Mouse (Mus musculus): ENCODE data around the gene Slc29a3.
"Not testable (repeated sequence)": the region's sequence is repeated elsewhere in the genome, so short reads cannot be mapped to it uniquely, and the experiment has no call there.

Gene Slc29a3

GRCm38 (mm10) chr10:60731742-60732141 lies 20.9 kb downstream of the Slc29a3 start:
- in situ Hi-C loops (cut with MboI, MseI) = loop anchor here (25.0 kb wide), 1 partner anchor 819 kb away; no protein-coding TSS in a partner anchor

- in situ Hi-C loops (cut with MboI, MseI) = loop anchor here (25.0 kb wide), 1 partner anchor 815 kb away; no protein-coding TSS in a partner anchor
Measured at GRCm38 (mm10) chr10:60727301-60727700, 25.3 kb downstream of the Slc29a3 start.

- in situ Hi-C loops (cut with MboI, MseI) = loop anchor here (25.0 kb wide), 1 partner anchor 815 kb away; no protein-coding TSS in a partner anchor
Measured at GRCm38 (mm10) chr10:60726896-60727295, 25.7 kb downstream of the Slc29a3 start.

- in situ Hi-C loops (cut with MboI, MseI) = no loop called here
Measured at GRCm38 (mm10) chr10:60724496-60724895, 28.1 kb downstream of the Slc29a3 start.

- in situ Hi-C loops (cut with MboI, MseI) = no loop called here
Measured at GRCm38 (mm10) chr10:60723345-60723744, 29.2 kb downstream of the Slc29a3 start.

- in situ Hi-C loops (cut with MboI, MseI) = no loop called here
Measured at GRCm38 (mm10) chr10:60721640-60722039, 31.0 kb downstream of the Slc29a3 start.

- in situ Hi-C loops (cut with MboI, MseI) = no loop called here
Measured at GRCm38 (mm10) chr10:60720461-60720860, 32.1 kb downstream of the Slc29a3 start.

GRCm38 (mm10) chr10:60718491-60718890 lies 34.1 kb downstream of the Slc29a3 start:
- in situ Hi-C loops (cut with MboI, MseI) = no loop called here

GRCm38 (mm10) chr10:60716449-60716848 lies 36.1 kb downstream of the Slc29a3 start:
- in situ Hi-C loops (cut with MboI, MseI) = no loop called here

- in situ Hi-C loops (cut with MboI, MseI) = not testable (repeated sequence)
Measured at GRCm38 (mm10) chr10:60712299-60712698, 40.3 kb downstream of the Slc29a3 start.

- in situ Hi-C loops (cut with MboI, MseI) = no loop called here
Measured at GRCm38 (mm10) chr10:60708837-60709236, 43.8 kb downstream of the Slc29a3 start.

- in situ Hi-C loops (cut with MboI, MseI) = no loop called here
Measured at GRCm38 (mm10) chr10:60706268-60706667, 46.3 kb downstream of the Slc29a3 start.

GRCm38 (mm10) chr10:60705134-60705533 lies 47.5 kb downstream of the Slc29a3 start:
- in situ Hi-C loops (cut with MboI, MseI) = no loop called here

GRCm38 (mm10) chr10:60697775-60698174 lies 54.8 kb downstream of the Slc29a3 start:
- in situ Hi-C loops (cut with MboI, MseI) = loop anchor here (5.0 kb wide), 2 partner anchors 60 to 175 kb away; no protein-coding TSS in a partner anchor

GRCm38 (mm10) chr10:60696975-60697374 lies 55.6 kb downstream of the Slc29a3 start:
- in situ Hi-C loops (cut with MboI, MseI) = loop anchor here (5.0 kb wide), 2 partner anchors 60 to 175 kb away; no protein-coding TSS in a partner anchor

GRCm38 (mm10) chr10:60696390-60696789 lies 56.2 kb downstream of the Slc29a3 start, which contains the start of gene Cdh23:
TSS of gene Cdh23 (minus strand) at chr10:60696490.
- in situ Hi-C loops (cut with MboI, MseI) = loop anchor here (5.0 kb wide), 2 partner anchors 59 to 174 kb away; no protein-coding TSS in a partner anchor

- in situ Hi-C loops (cut with MboI, MseI) = no loop called here
Measured at GRCm38 (mm10) chr10:60691671-60692390, 60.8 kb downstream of the Slc29a3 start.

GRCm38 (mm10) chr10:60690960-60691359 lies 61.6 kb downstream of the Slc29a3 start:
- in situ Hi-C loops (cut with MboI, MseI) = no loop called here

GRCm38 (mm10) chr10:60689396-60689795 lies 63.2 kb downstream of the Slc29a3 start:
- in situ Hi-C loops (cut with MboI, MseI) = no loop called here

- in situ Hi-C loops (cut with MboI, MseI) = no loop called here
Measured at GRCm38 (mm10) chr10:60687011-60687776, 65.4 kb downstream of the Slc29a3 start.

GRCm38 (mm10) chr10:60686641-60686975 lies 66.0 kb downstream of the Slc29a3 start:
- in situ Hi-C loops (cut with MboI, MseI) = no loop called here
